Mouse (Mus musculus) megakaryocyte-erythroid progenitor cell, adult 5-6 weeks (primary cell): Measurements from ENCODE around the gene Map3k13. TPM values are rescaled to one million over a fixed set of nuclear protein-coding genes. Genes with fewer than 3 reads are reported as not detected.
"Not testable (repeated sequence)": the region's sequence is repeated elsewhere in the genome, so short reads cannot be mapped to it uniquely, and the experiment has no call there.

Experiments used
- ATAC-seq: replicated peaks from 2 replicates; pipeline ENCODE4 v1.8.0; 2016; ENCODE audit warnings: mild to moderate bottlenecking, inconsistent platforms; ENCODE audit not compliant: severe bottlenecking, poor library complexity, low FRiP score, low TSS enrichment
- total RNA-seq, 2 experiments: library from RNA; stranded (forward) in 1 of 2; stranded (reverse) in 1 of 2; fragments of 200-1000, 215-1000 nt in 1 of 2; fragments of >200 nt in 1 of 2; fragmentation: Nextera tagmentation in 1 of 2; gene quantifications; 2 replicates each; pipeline ENCODE4 v1.2.3; 2014 to 2017

The Map3k13 gene
- total RNA-seq, 2 experiments from 2014 or later = 0.14 to 1.5 TPM

DNA sequence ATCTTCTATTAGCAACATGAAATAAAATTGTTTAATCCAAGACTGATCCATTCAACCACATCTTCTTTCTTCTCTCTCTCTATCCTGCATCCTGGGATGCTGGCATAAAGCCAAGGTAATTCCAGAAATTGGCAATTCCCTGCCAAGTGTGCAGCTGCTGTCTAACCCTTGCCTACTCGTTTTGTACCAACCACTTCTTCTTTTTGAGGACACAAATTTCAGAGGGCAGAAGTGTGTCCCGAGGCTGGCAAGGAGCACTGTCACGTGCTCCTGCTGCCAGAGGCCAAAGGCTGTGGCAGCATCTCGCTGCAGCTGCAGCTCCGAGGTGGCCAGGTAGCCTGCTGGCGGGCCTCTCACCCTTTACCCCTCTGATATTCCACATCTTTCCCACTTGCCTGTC is 87.0 kb downstream of the Map3k13 start:
- ATAC-seq = no peak

DNA sequence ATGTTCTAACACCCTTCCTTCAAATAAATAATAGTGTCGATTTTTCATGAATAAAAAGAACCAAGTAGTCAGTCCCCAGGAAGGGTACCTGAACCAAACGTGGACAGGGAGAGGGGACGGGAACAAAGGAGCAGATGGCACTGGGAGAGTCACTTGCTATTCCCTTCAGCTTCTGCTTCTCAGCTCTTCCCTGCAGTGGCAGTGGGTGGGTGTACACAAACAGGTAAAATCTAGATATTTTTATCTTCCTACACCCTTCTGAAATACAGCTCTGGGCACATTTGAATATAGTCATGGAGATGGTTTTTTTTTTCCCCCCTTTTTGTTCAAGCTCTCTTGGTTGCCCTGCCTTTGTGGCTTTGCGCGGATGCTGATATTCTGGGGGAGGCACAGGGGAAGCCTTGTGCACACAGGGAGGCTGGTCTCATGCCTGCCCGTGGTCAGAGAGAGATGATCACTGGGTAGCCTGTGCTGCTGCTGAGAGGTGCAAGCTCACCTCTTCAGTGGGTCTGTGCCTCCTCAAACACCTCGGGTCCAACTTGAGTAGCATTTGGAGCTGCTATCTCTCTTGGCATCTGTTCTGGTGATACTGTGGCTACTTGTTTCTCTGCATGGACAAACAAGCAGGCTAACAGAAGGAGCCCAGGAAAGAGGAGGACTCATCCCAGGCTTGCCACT is 87.6 kb downstream of the Map3k13 start:
- ATAC-seq = no peak

DNA sequence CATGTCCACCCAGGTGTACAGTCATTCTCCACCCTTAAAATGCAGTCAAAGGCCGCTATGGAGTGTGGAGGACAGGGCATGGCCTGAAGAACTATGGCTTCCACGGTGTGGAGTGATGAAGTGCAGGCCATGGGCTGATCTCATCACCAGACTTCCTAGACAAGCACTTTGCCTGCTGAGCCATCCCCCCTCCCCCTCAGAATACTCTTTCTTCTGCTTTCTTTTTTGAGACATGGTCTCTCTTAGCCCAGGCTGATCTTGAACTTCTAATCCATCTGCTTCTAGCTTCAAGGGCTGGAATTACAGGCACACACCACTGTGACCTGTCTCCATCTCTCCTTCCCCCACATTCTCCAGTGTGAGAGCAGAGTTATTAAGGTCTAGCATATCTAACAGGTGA is 93.5 kb downstream of the Map3k13 start:
- ATAC-seq = no peak

DNA sequence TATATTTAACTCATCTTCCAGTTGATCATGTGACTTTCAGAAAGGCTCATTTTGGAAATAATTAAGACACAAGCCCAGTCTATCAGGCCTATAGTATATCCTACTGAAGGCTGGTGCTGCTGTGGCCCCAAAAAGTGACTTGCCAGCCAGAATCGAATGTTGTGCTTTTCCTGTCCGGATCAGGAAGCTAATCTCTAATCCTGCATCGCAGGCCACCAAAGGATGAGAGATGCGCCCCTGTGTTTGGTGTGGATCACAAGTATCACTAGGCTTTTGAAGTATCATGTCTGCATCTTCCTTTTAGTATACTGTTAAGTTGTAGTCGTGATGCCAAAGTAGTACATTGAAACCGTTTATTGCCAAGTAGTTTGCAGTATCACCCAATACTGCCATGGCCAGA is 99.7 kb downstream of the Map3k13 start:
- no peak for ATAC-seq

DNA sequence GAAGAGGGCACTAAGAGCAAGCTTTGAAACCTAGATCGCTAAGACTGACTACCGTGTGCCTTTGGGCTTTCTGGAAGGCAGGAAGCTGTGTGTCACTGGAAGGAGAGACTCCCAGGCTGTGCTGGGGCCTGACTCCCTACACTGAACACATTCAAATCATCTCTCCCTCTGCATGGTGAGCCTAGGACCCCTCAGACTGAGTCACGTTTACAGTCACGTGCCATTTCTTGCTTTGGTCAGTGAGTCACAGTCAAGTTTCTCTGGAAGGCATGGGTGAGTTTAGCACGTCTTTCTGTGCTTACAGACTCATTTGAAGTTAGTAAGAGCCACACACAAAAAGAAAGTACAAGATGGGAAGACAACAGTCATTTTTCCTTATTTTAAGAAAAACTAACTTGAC is 107.1 kb downstream of the Map3k13 start:
- no peak for ATAC-seq

DNA sequence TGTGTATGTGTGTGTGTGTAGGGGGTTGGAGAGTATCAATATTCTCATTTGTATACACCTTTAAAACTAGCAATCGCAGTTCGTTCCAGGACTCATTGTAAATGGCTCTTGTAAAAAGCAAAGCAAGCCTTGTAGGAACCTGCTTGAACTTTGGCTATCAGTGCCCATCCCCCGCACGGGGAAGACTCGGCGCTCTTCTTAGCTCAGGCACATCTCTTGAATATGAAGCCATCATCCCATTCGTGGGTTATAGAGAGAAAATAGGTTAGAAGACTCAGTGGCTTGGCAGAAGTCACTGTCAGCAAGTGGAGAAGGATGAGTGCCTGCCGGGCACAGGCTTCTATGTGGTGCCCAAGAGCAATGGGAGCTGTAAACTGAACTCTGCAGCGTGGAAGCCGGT is 110.5 kb downstream of the Map3k13 start:
- no peak for ATAC-seq

DNA sequence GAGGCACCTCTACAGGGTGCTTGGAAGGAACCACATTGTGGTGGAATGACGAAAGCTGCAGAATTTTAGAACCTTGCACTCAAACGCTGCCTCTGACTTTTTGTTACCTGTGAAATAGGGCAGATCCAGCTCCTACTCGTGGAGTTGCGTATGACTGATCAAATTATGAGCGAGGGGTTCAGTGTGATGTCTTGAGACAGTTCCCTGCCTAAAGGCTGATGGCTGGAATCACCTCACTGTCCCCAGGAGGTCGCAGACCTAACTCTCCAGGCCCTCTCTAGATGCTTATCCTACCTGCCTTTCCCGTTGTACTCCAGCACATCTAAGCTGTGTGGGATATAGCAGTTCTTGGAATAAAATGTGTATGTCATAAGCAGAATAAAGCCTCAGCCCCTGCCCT is 111.8 kb downstream of the Map3k13 start:
- no peak for ATAC-seq

DNA sequence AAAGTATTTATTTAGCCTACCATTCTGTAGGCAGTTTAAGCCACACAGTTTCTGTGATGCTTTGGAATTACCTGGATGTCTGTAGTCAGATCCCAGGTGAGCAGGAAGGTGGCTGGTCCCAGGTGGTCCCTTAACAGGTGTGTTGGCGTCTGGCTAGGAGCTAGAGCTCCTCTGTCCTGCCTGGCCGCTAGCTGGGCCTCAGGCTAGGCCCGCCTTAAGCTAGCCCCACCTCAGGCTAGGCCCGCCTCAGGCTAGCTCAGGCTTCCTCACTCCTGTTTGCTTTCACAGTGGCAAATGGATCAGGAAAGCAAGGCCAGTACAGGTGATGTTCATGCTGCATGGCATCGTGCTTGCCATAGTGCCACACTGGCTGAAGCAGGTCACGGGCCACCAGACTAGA is 112.8 kb downstream of the Map3k13 start:
- no peak for ATAC-seq

DNA sequence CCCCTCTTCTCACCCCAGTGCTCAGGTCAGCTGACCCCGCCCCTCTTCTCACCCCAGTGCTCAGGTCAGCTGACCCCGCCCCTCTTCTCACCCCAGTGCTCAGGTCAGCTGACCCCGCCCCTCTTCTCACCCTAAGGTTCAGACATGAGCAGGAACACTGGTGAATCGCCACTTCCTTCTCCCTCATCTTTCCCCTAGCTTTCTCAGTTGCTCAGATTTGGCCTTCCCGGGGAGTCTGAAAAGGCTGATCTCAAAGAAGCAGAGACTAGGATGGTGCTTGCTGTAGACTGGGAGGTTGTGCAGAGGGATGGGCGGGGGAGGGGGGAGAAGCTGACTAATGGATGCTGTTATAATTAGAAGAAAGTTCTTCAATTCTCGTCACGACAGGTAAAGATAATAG is 114.8 kb downstream of the Map3k13 start:
- ATAC-seq = not testable (repeated sequence)

DNA sequence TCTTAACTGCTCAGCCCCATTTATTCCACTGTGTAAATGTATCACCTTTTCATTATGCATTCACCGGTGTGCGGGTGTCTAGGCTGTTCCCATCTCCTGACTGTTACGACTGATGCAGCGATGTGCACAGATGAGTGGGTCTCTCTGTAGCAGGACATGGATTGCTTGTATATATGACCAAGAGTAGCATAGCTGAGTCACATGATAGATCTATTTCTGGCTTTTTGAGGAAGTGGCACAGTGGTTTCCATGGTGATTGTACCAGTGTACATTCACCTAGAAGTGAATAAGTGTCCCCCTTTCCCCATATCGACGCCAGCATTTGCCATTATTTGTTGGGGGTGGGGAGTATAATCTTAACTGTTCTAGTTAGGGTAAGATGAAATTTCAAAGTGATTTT is 119.2 kb downstream of the Map3k13 start:
- no peak for ATAC-seq

DNA sequence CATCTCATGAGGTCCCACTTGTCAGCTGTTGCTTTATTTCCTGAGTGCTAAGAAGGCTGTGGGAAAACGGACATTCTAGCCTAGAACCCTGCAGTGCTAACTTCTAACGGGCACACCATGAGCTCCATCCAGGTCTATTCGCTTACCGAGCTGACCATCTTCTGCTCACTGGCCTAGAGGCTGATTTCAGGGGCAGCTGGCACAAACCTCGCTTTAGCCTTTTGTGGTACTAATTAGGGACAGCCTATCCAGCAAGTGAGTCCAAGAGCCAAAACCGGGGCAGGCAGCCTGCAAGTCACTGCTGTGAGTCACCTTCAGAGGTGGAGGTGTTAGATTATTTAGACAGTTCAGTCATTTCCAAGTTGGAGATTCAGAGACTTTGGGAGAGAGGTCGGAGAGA is 122.5 kb downstream of the Map3k13 start:
- ATAC-seq = no peak

DNA sequence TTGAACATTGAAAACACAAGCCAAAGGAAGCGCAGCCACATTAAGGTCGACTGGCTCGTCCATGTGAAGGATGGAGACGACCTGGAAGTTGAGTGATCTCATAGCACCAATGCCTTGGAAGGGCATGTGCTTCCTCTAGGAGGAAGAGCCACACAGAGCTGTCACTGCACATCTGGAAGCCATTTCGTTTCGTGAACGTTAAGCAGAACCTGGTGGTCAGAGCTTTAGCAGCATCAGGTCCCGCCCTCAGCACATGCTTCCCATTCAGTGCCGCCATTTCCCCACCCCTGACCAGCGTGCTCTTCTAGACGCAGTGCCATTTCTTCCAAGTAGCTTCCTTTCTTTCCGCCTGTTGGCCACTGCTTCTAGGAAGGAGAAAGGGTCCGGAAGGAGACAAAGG is 134.3 kb downstream of the Map3k13 start:
- no peak for ATAC-seq

DNA sequence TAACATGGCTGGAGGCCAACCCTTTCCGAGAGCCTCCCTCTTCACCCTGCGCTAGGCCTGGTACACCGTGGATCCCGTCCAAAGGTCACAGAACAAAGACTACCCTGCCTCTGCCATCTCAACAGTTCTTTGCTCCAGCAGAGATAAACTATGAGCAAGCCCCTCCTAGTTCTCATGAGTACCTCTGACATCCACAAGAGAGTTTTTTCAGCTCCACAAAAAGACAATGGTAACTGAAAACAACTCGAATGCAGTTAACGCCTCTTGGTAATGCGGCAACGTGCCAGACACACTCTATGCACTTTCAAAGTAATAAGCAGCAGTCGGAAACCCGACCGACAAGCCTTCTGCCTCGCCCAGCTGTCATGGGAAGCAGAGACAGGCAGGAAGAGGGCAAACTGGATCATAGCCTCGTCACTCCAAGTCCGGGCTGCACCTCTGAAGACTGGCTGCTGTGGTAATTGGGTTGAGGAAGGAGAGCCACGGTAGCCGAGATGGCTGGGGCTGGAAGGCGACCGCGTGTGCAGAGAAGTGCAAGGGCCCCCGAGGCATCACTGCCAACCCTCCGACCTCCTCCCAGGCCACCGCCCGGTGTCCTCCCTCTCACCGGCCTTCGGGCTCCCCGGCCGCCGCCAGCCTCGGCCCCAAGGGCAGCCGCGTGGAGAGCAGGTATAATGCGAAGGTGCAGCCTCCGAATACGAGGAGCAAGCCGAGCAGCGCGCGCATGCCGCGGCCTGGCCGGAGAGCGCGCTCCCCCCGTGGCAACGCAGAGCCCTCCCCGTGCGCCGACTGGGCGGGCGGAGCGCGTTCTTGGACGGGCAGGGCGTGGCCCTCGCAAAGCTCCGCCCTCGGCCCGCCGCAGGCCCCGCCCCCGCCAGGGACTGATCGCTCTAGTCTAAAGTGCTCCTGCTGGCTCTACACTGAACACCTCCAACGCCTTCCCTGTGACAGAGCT is 152.9 kb downstream of the Map3k13 start, which contains the start of gene Tmem41a:
TSS of gene Tmem41a (minus strand) at position 792 of the 955 bp plus-strand sequence.
- peak; percentile 89 for ATAC-seq

DNA sequence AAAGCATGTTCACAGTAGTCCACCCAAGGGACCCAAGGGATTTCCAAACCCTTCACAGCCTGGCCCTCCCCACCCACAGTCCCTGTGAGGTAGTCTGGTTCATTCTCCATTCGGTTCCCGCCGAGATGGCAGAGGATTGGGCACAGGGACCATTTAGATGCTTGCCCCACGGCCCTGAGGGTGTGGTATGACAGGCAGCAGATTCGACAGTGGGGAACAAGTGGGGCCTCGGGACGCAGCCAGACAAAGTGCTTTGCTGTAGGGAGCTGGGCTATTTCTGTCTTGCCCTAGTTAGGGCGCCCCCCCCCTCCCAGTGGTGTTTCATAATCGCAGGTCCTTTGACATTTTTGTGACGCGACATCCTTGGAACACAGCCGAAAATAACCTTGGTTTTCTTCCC is 161.4 kb downstream of the Map3k13 start:
- no peak for ATAC-seq

DNA sequence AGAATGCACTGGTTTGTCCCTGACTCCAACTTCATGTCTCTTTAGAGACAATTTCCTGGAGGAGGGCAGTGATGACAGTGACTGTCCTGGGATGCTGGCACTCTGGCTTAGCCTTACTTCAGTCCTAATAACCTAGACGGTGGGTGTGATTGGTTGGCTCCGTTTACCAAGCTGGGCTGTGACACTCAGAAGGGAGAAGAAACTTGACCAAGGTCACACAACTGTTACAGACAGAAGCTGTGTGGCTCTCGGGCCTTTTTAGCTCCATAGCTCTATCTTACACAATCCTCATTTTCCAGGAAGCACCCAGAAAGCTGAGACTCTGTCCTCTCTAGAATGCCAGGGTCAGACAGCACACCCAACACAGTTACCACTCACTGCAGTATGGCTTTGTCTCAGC is 171.4 kb downstream of the Map3k13 start:
- ATAC-seq = no peak

DNA sequence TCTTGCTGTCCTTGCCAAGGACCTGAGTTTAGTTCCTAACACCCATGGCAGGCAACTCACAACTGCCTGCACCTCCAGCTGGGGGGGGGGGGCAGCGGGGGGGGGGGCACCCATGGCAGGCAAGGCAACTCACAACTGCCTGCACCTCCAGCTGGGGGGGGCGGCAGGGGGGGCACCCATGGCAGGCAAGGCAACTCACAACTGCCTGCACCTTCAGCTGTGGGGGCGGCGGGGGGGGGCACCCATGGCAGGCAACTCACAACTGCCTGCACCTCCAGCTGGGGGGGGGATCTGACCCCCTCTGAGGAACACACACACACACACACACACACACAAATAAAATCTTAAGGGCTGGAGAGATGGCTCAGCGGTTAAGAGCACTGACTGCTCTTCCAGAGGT is 175.7 kb downstream of the Map3k13 start:
- ATAC-seq = no peak

DNA sequence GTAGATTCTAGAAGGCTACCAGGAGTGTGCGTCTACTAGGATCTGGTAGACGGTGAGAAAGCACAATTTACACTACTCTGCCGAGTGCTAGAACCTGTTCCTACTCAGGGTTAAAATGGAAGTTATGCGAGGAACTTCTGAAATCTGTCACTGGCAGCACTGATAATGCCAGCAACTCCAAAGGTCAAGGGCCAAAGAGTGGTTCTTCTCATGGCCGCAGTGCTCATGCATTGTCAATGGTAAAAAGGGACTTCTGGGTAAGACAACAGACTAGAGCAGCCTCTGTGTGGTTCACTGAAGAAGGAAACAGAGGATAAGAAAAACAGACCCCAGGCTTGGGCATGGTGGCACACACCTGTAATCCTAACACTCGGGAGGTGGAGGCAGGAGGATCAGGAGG is 176.4 kb downstream of the Map3k13 start:
- no peak for ATAC-seq

DNA sequence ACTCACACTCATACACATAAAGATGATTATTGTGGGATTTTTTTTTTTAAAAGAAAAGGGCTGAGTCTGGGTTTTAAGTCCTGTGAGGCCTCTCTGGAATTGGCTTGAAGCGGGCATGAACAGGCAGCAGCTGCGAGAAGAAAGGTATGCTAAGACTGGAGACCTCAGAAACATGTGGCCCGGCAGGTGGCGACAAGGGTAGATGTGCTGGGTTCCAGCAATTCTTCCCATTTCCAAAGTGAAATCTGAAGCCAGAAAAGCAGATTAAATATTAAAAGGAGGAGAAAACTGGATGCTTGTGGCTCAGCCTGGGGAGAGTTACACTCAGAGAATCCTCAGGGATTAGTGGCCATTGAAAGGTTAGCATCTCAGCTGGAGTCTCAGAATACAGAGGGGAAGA is 177.3 kb downstream of the Map3k13 start:
- no peak for ATAC-seq

DNA sequence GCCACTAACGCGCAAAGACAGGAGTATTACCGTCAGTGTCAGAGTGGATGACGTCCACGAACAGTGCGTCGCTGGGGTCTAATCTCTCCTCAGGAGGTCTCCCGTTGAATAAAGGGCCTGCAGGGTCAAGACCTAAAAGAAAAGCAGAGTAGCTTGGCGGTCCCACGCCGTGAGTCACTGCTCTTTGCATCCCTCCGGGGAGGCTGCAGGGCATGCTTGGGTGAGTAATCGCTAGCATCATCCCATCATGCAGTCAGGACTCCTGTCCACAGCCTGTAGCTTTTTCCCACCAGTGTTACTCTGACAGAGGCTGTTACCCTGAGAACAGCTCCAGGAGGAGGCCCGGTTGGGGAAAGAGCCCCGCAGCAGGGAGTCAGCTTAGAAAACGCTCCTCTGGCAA is 182.1 kb downstream of the Map3k13 start:
- ATAC-seq = no peak

DNA sequence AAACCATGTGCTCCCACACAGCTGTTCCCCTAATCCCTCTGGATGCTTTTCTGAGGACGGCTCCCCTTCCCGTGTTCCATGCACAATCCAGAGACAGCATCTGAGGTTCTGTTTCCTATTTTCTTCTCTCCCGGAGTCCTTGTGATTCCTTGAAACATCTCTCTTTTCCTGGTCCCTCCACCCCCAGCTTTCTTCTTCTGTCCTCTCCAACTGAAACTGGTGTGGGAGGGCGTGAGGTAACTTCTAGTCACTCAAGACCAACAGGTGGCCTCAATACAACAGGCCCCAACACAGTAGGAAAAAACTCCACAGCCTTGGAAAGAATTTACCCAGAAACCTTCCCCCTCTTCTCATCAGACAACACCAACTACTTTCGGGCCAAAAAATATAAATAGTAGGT is 183.2 kb downstream of the Map3k13 start:
- no peak for ATAC-seq
